Mouse (Mus musculus): ENCODE results near the gene Babam1. TPM values are rescaled to one million over a fixed set of nuclear protein-coding genes. Genes with fewer than 3 reads are reported as not detected.

Babam1 gene
- polyA plus RNA-seq, 1 experiment = 18.1 TPM

DNA sequence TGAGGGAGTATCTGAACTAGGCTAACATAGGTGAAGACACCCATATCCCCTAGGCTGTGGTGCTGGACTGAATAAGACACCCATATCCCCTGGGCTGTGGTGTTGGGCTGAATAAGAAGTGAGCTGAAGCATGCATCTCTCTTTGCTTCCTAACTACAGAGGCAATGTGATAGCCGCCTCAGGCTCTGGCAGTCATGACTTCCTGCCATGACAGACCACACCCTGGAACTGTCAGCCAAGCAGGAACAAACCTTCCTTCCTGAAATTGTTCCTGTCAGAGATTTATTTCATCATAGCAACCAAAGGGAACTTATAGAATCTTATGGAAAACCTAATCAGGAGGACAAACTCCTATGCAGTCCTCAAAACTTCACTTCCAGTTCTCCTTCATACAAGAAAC is 8.4 kb upstream of the Babam1 start:
- no peaks in the 10 kb centered on the region for H3K9me3 ChIP-seq (ENCODE audit: control insufficient read depth, low read length)
- no peak for TF ChIP-seq GATA1 (IDR thresholded peaks at IDR 0.05; ENCODE audit: low read length)
- no peak for TF ChIP-seq TAL1 (IDR thresholded peaks at IDR 0.05; ENCODE audit: low read length)
- no peak overlapping the region for H3K4me3 ChIP-seq (replicated peaks)
- no peaks in the 10 kb centered on the region for H3K36me3 ChIP-seq (ENCODE audit: control insufficient read depth)
- H3K4me1 ChIP-seq (ENCODE audit: control insufficient read depth) = peaks cover 4% of the 10 kb centered on the region
- peaks cover 7% of the 10 kb centered on the region for H3K27me3 ChIP-seq (ENCODE audit: control insufficient read depth)

DNA sequence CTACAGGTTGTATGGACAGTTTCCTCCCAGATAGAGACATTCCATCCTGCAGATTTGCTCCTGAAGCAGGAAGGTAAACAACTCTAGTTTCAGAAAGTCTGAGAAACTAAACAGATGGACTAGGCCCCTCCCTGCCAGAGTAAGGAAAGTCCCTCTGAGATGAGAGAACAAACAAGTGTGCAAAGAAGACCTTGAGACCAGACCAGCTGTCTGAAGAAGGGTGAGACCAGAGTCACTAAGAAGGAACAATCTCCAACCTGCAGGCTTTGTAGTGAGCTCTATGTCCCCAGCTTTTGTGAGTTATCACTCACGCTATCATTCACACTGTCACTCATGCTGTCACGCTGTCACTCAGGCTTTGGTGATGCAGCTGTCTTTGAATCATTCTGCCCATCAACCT is 5.0 kb upstream of the Babam1 start:
- TF ChIP-seq GATA1 (IDR thresholded peaks at IDR 0.05; ENCODE audit: low read length) = no peak
- no peak for TF ChIP-seq TAL1 (IDR thresholded peaks at IDR 0.05; ENCODE audit: low read length)
- H3K36me3 ChIP-seq (ENCODE audit: control insufficient read depth) = no peaks in the 10 kb centered on the region
- H3K27me3 ChIP-seq (ENCODE audit: control insufficient read depth) = no peaks in the 10 kb centered on the region
- no peak overlapping the region for H3K4me3 ChIP-seq (replicated peaks)
- H3K4me1 ChIP-seq (ENCODE audit: control insufficient read depth) = peaks cover 23% of the 10 kb centered on the region
- H3K9me3 ChIP-seq (ENCODE audit: control insufficient read depth, low read length) = no peaks in the 10 kb centered on the region

DNA sequence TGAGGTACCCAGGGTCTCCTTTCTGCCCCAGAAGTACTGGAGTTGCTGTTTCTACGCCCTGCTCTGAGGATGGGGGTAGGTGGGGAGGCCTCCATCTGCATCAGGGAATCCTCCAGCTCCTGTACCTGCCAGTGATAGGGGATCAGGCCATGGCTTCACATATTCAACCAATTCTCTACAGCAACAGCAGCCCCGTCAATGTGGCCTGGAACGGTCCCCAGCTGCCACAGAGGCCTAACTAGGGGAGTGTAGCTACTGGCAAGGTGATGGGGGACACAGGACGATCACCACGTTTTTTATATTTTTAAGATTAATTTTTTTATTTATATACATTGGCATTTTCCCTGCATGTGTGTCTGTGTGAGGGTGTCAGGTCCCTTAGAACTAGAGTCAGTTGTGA is 4.3 kb upstream of the Babam1 start:
- H3K9me3 ChIP-seq (ENCODE audit: control insufficient read depth, low read length) = no peaks in the 10 kb centered on the region
- no peak overlapping the region for H3K4me3 ChIP-seq (replicated peaks)
- TF ChIP-seq GATA1 (IDR thresholded peaks at IDR 0.05; ENCODE audit: low read length) = no peak
- no peak for TF ChIP-seq TAL1 (IDR thresholded peaks at IDR 0.05; ENCODE audit: low read length)
- H3K36me3 ChIP-seq (ENCODE audit: control insufficient read depth) = no peaks in the 10 kb centered on the region
- peaks cover 27% of the 10 kb centered on the region for H3K4me1 ChIP-seq (ENCODE audit: control insufficient read depth)
- no peaks in the 10 kb centered on the region for H3K27me3 ChIP-seq (ENCODE audit: control insufficient read depth)

GRCm38 (mm10) chr8:71392871-71393270 is 3.8 kb upstream of the Babam1 start:
- H3K36me3 ChIP-seq (ENCODE audit: control insufficient read depth) = peaks cover 4% of the 10 kb centered on the region
- no peak overlapping the region for H3K4me3 ChIP-seq (replicated peaks)
- no peaks in the 10 kb centered on the region for H3K9me3 ChIP-seq (ENCODE audit: control insufficient read depth, low read length)
- H3K27me3 ChIP-seq (ENCODE audit: control insufficient read depth) = no peaks in the 10 kb centered on the region
- TF ChIP-seq GATA1 (IDR thresholded peaks at IDR 0.05; ENCODE audit: low read length) (no peak), TAL1 (IDR thresholded peaks at IDR 0.05; ENCODE audit: low read length) (no peak)
- H3K4me1 ChIP-seq (ENCODE audit: control insufficient read depth) = peaks cover 32% of the 10 kb centered on the region

DNA sequence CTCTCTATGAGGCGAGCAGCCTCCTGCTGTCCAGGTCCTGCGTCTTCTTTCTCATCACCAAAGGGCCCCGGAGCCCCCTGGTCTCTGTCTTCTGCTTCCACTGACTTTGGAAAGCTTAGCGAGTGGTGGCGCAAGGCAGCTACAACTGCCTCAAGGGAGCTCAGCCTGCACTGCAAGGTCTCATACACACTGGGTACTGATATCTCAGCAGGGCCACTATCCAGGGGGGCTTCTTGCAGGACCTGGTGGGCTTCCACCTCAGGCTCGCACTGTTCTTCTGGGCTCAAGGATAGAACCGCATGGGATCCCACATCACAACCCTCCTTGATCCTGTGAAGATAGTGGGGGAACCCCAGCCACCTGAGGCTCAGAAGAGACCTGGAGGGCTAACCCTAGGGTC is 2.2 kb upstream of the Babam1 start:
- H3K36me3 ChIP-seq (ENCODE audit: control insufficient read depth) = peaks cover 17% of the 10 kb centered on the region
- H3K4me3 ChIP-seq (replicated peaks) = no peak overlapping the region
- TF ChIP-seq GATA1 (IDR thresholded peaks at IDR 0.05; ENCODE audit: low read length) (no peak), TAL1 (IDR thresholded peaks at IDR 0.05; ENCODE audit: low read length) (no peak)
- H3K9me3 ChIP-seq (ENCODE audit: control insufficient read depth, low read length) = no peaks in the 10 kb centered on the region
- peaks cover 35% of the 10 kb centered on the region for H3K4me1 ChIP-seq (ENCODE audit: control insufficient read depth)
- no peaks in the 10 kb centered on the region for H3K27me3 ChIP-seq (ENCODE audit: control insufficient read depth)

- no peaks in the 10 kb centered on the region for H3K27me3 ChIP-seq (ENCODE audit: control insufficient read depth)
- H3K4me1 ChIP-seq (ENCODE audit: control insufficient read depth) = peaks cover 35% of the 10 kb centered on the region
- H3K36me3 ChIP-seq (ENCODE audit: control insufficient read depth) = peaks cover 20% of the 10 kb centered on the region
- TF ChIP-seq GATA1 (IDR thresholded peaks at IDR 0.05; ENCODE audit: low read length) = no peak
- TF ChIP-seq TAL1 (IDR thresholded peaks at IDR 0.05; ENCODE audit: low read length) = no peak
- no peaks in the 10 kb centered on the region for H3K9me3 ChIP-seq (ENCODE audit: control insufficient read depth, low read length)
- H3K4me3 ChIP-seq (replicated peaks) = no peak overlapping the region
Observed at GRCm38 (mm10) chr8:71395071-71395470, 1.6 kb upstream of the Babam1 start.

DNA sequence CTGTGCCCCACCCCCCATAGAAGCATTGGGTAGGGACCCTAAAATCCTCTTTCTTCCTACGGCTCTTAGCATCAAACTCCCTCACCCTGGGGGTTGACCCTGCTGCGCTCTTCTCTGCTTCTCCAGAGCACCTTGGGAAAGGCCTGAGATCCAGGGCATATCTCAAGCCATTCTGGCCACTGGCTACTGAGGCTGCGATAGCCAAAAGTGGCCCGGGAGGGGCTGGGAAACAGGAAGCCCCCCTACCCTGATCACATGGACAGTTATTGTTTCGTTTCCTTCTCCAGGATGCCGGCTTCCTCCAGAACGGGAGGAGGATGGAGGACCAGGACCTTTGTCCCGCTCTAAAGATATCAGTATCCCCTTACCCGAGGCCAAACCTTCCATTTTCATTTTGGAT is 1.0 kb upstream of the Babam1 start, which contains the start of gene Ushbp1:
Ushbp1 (minus strand) TSS at position 174 of the 400 bp plus-strand sequence.
- no peak for TF ChIP-seq TAL1 (IDR thresholded peaks at IDR 0.05; ENCODE audit: low read length)
- TF ChIP-seq GATA1 (IDR thresholded peaks at IDR 0.05; ENCODE audit: low read length) = no peak
- Histone ChIP-seq H3K27me3 (ENCODE audit: control insufficient read depth) (no peaks in the 10 kb centered on the region), H3K4me3 (replicated peaks) (peak within 1 kb of the TSS; percentile 70), H3K36me3 (ENCODE audit: control insufficient read depth) (peaks cover 24% of the 10 kb centered on the region), H3K4me1 (ENCODE audit: control insufficient read depth) (peaks cover 35% of the 10 kb centered on the region), H3K9me3 (ENCODE audit: control insufficient read depth, low read length) (no peaks in the 10 kb centered on the region)

- peaks cover 35% of the 10 kb centered on the region for H3K4me1 ChIP-seq (ENCODE audit: control insufficient read depth)
- H3K27me3 ChIP-seq (ENCODE audit: control insufficient read depth) = no peaks in the 10 kb centered on the region
- TF ChIP-seq GATA1 (IDR thresholded peaks at IDR 0.05; ENCODE audit: low read length) = no peak
- no peak for TF ChIP-seq TAL1 (IDR thresholded peaks at IDR 0.05; ENCODE audit: low read length)
- H3K4me3 ChIP-seq (replicated peaks) = peak overlapping the region; percentile 70
- peaks cover 36% of the 10 kb centered on the region for H3K36me3 ChIP-seq (ENCODE audit: control insufficient read depth)
- H3K9me3 ChIP-seq (ENCODE audit: control insufficient read depth, low read length) = no peaks in the 10 kb centered on the region
Observed at GRCm38 (mm10) chr8:71397701-71398100, 1.0 kb downstream of the Babam1 start.

GRCm38 (mm10) chr8:71400826-71401225 is 4.2 kb downstream of the Babam1 start:
- peaks cover 57% of the 10 kb centered on the region for H3K36me3 ChIP-seq (ENCODE audit: control insufficient read depth)
- H3K9me3 ChIP-seq (ENCODE audit: control insufficient read depth, low read length) = no peaks in the 10 kb centered on the region
- no peaks in the 10 kb centered on the region for H3K27me3 ChIP-seq (ENCODE audit: control insufficient read depth)
- peaks cover 39% of the 10 kb centered on the region for H3K4me1 ChIP-seq (ENCODE audit: control insufficient read depth)
- H3K4me3 ChIP-seq (replicated peaks) = no peak overlapping the region
- TF ChIP-seq GATA1 (IDR thresholded peaks at IDR 0.05; ENCODE audit: low read length) (no peak), TAL1 (IDR thresholded peaks at IDR 0.05; ENCODE audit: low read length) (no peak)

GRCm38 (mm10) chr8:71401454-71401853 is 4.8 kb downstream of the Babam1 start:
- TF ChIP-seq GATA1 (IDR thresholded peaks at IDR 0.05; ENCODE audit: low read length) (no peak), TAL1 (IDR thresholded peaks at IDR 0.05; ENCODE audit: low read length) (no peak)
- Histone ChIP-seq H3K4me1 (ENCODE audit: control insufficient read depth) (peaks cover 37% of the 10 kb centered on the region), H3K36me3 (ENCODE audit: control insufficient read depth) (peaks cover 58% of the 10 kb centered on the region)

More at GRCm38 (mm10) chr8:71401454-71401853, 4.8 kb downstream of the Babam1 start:
- Histone ChIP-seq H3K4me3 (replicated peaks) (no peak overlapping the region), H3K27me3 (ENCODE audit: control insufficient read depth) (no peaks in the 10 kb centered on the region), H3K9me3 (ENCODE audit: control insufficient read depth, low read length) (no peaks in the 10 kb centered on the region)

Data from erythroblast, embryonic 14.5 days (primary cell).